Mouse (Mus musculus): ENCODE measurements around the gene Ppp1r13b.

DNA sequence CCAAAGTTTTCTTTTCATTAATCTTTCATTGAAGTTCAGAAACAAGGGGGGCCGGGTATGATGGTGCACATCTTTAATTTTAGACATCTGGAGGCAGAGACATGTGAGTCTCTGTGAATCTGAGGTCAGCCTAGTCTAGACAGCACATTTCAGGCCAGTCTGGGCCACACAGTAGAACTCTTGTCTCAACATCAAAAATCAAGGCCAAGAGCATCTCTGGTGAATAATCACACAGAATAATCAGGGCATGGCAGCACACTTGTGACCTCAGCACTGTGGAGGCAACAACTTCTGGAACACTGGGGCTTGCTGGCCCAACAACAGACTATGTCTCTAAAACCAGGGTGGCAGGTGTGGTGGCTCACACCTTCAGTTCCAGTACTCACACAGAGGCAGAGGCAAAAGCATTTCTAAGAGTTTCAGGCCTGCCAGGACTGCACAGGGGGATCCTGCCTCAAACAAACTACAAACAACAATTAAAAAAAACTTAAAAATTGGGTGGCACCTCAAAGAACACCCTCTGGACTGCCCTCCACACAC lies 33.2 kb downstream of the Ppp1r13b start:
- no peak for TF ChIP-seq CTCF (IDR thresholded peaks at IDR 0.05; ENCODE audit: low read depth)
- TF ChIP-seq EP300 (IDR thresholded peaks at IDR 0.05; ENCODE audit: low read depth) = no peak

All from liver, embryonic 14.5 days (tissue).